Mouse (Mus musculus): ENCODE results near the gene Ecm1.
"Not testable (repeated sequence)": the region's sequence is repeated elsewhere in the genome, so short reads cannot be mapped to it uniquely, and the experiment has no call there.

Gene Ecm1

DNA sequence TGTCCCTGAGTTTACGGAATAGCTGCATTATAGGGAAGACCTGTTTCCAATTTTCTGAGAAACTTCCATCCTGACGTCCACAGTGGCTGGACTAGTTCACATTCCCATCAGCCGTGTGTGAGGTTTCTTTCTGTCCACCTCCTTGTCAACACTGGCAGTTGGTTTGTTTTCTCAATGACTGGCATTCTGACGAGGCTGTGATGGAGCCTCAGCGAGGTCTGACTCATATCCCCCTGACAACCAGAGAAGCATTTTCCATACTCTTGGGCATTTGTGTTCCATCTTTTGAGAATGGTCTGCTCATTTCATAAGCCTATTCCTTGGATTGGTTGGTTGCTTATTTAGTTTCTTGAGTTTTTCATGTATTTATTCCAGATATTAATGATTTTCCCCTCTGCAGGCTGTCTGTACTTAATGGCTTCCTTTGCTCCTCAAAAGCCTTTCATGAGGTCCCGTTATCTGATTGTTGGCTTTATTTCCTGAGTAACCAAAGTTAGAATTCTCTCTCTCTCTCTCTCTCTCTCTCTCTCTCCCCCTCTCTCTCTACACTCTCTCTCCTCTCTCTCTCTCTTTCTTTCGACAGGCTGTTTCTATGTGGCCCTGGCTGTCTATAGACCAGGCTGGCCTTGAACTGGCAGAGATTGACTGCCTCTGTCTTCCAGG, 12.5 kb downstream of the Ecm1 start:
- DNase-seq (ENCODE audit: low spot score), result no peak

GRCm38 (mm10) chr3:95725863-95726262, 13.5 kb downstream of the Ecm1 start:
- DNase-seq (ENCODE audit: low spot score), result no peak

GRCm38 (mm10) chr3:95722386-95722785, 17.0 kb downstream of the Ecm1 start:
- DNase-seq (ENCODE audit: low spot score), result no peak

DNA sequence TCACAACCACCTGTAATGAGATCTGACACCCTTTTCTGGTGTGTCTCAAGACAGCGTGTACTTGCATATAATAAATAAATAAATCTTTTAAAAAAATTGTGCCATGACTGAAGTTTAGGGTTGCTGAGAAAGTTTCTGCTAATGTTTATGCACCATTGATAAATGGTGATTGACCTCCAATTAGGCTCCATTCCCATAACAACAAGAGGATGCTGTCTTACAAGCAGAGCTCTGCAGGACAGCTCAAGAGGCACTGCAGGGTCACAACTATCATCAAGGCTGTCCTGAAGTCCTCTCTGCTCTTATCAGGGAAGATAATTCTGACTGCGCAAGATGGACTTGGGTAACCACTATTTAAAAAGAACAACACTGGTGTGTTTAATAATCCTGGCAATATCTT, 21.2 kb downstream of the Ecm1 start:
- DNase-seq (ENCODE audit: low spot score), result no peak

DNA sequence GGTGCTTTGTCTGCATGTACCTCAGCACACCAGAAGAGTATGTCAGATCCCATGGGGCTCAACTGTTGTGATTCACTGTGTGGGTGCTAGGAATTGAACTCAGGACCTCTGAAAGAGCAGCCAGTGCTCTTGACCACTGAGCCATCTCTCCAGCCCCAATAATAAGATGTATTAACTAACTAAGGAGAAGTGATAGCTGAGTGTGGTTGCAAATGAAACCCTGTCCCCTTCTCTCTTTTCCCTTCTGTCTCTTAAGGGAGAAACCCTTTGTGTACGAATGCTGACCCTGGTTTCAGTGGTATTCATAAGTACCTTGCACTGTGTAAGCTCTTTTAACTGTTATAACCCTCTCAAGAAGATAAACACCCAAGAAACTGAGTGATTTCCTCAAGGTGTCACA, 23.3 kb downstream of the Ecm1 start:
- no peak for DNase-seq (ENCODE audit: low spot score)

DNA sequence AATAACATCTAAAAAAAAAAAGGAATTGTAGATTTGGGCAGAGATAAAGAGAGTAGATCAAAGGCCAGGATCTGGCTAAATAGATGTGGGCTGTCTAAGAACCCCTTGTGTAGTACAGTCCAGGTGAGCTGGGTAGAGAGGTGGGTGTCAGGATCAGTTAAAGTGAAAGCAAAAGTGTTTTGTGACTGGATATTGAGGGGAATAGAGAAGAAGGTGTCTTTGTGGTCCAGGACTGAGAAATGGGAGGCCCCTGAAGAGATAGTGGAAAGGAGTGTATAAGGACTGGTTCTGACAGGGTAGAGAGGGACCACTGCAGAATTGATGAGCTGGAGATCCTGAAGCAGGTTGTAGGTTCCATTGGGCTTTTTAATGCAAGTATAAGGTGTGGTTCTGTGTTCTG, 29.4 kb downstream of the Ecm1 start:
- DNase-seq (ENCODE audit: low spot score), result no peak

DNA sequence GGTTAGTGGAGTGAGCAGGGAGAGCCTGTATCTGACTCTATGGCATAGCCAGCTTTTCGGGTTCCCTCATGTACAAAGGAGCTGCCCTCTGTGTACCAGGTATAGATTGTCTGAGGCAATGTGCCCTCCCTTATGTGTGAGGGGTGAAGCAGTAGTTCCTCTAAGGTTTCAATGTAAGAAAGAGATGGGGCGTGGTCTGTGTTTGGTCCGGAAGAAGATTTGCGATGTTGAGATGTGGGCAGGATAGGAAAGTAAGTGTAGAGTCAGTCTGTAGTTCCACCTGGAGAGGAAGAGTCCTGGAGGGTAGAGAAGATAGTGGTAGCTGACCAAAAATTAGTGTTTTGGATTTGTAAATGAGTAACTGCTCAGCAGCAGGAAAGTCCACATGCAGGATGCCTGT, 30.3 kb downstream of the Ecm1 start:
- DNase-seq (ENCODE audit: low spot score), result no peak

DNA sequence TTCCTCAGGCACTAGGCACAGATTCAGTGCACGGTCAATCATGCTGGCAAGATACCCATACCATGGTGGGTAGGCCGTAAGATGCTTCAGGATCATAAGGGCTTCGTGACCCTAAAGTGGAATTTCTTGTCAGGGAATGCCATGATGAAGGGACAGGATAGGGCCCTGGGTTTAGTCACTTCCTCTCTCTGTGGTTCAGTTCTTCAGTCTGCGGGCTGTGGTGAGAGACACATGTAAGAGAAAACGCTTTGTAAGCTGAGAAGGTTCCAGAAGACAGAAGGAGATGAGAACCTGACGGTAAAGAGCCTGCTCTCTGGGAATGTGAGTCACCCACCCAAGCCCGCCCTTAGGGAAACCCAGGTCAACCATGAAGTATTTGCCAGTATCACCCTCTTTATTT, 31.9 kb downstream of the Ecm1 start:
- no peak for DNase-seq (ENCODE audit: low spot score)

- DNase-seq (ENCODE audit: low spot score), result no peak
Measured at GRCm38 (mm10) chr3:95706273-95706672, 33.1 kb downstream of the Ecm1 start.

- DNase-seq (ENCODE audit: low spot score), result no peak
Measured at GRCm38 (mm10) chr3:95704612-95705011, 34.8 kb downstream of the Ecm1 start.

DNA sequence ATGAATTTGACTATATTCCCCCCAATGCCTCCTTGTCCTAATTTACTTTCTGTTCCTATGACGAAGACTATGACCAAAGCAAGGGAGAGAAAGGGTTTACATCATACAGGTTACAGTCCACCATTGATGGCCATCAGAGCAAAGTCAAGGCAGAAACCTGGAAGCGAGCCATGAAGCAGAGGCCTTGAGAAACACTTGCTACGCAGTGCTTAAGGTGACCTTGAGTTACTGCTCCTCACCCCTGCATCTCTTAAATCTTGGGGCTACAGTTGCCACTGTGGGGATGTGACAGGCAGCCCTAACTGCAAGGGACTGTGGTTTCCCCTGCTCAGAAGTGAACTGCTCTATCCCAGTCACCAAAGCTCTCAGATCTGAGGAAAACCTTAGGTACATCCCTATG, 36.1 kb downstream of the Ecm1 start:
- no peak for DNase-seq (ENCODE audit: low spot score)

GRCm38 (mm10) chr3:95701877-95702540, 37.4 kb downstream of the Ecm1 start:
- peak; percentile 80 for DNase-seq (ENCODE audit: low spot score)

GRCm38 (mm10) chr3:95701085-95701484, 38.3 kb downstream of the Ecm1 start:
- DNase-seq (ENCODE audit: low spot score), result no peak

DNA sequence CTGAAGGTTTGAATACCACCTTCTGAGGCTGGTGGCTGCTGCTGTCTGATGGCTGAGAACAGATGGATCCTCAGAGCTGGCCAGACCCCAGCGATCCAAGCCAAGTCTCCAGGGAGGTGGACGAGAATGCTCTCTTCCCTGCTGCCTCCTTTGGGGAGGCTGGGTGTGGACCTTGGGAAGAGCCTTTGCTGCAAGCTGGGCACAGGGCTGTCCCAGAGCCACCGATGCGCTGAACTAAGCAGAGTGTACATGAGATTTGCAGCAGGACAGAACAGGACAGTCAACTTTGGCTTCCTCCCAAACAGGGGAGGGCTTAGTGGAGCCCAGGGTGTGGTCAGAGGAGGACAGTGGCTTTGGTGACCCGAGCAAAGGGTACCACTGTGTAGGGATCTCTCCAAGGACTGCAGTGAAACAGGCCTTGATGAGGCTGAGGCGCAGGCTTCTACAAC, 39.1 kb downstream of the Ecm1 start:
- no peak for DNase-seq (ENCODE audit: low spot score)

GRCm38 (mm10) chr3:95698286-95698685, 41.1 kb downstream of the Ecm1 start:
- no peak for DNase-seq (ENCODE audit: low spot score)

- no peak for DNase-seq (ENCODE audit: low spot score)
Measured at GRCm38 (mm10) chr3:95696360-95696759, 43.0 kb downstream of the Ecm1 start.

GRCm38 (mm10) chr3:95695796-95696195, 43.6 kb downstream of the Ecm1 start:
- DNase-seq (ENCODE audit: low spot score), result no peak

GRCm38 (mm10) chr3:95694808-95695703, 44.3 kb downstream of the Ecm1 start:
- DNase-seq (ENCODE audit: low spot score), result no peak

GRCm38 (mm10) chr3:95693821-95694807, 45.3 kb downstream of the Ecm1 start:
- DNase-seq (ENCODE audit: low spot score), result no peak

DNA sequence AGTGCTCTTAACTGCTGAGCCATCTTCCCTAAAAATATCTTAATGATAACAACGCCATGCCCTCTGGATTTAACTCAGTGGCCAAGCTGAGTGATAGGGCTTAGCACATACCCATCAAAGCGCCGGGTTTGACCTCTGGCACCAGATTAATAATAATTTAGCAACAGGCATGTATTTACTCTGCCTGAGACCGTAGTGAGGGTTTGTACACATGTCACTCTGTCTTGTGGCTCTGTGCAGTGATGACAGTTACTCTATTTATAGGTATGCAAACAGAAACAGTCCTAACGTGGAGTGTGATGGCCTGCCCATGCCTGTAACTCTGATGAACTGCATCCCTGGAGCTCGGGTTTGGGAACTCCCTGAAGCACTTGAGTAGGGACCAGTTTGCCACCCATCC, 46.7 kb downstream of the Ecm1 start:
- DNase-seq (ENCODE audit: low spot score), result no peak

GRCm38 (mm10) chr3:95690552-95690951, 48.8 kb downstream of the Ecm1 start:
- not testable (repeated sequence) for DNase-seq (ENCODE audit: low spot score)

GRCm38 (mm10) chr3:95689940-95690339, 49.4 kb downstream of the Ecm1 start:
- DNase-seq (ENCODE audit: low spot score), result no peak
